Mouse (Mus musculus): ENCODE data around the gene Krtap3-3. TPM values are rescaled to one million over a fixed set of nuclear protein-coding genes. Genes with fewer than 3 reads are reported as not detected.

Gene Krtap3-3
- total RNA-seq, 2 experiments from 2014 or later = not detected

DNA sequence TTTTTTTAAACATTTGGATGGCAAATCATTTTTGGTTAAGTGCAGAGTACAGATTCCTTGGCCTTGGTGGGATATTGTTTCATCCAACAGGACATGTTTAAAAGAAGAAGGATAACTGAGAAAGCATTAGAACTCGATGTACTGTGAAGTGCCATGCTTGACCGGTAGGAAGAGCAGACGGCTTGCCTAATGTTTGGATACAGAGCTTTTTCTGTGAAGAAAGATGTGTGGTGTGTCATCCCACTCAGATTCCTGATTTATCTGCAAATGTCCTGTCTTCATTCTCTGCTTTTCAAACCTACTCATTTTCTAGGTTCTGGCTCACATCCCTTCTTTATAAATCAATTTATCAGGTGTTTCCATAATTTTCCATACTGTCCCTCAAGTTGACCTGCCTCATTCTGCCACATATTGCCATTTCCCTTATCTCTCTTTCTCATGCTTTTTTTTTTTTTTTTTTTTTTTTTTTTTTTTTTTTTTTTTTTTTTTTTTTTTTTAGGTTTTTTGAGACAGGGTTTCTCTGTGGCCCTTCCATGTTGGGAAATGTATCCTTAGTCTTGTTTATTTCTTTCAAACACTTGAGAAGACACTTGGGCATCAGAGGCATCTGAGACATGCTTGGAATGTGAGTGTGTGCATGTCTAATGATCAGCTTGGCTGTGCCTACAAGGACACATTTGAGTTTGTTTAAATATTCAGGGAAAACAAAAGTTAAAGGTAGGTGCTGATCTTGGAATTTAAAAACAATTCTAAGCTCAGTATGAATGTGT lies 7.5 kb upstream of the Krtap3-3 start:
- no peak overlapping the region for H3K4me3 ChIP-seq
- H3K27ac ChIP-seq = no peak overlapping the region
- TF ChIP-seq CTCF (IDR thresholded peaks at IDR 0.05) = no peak
- intact Hi-C loops (cut with DNase I) = no loop called here
- no peak for DNase-seq

- Histone ChIP-seq H3K27ac (no peak within 1 kb of the TSS), H3K4me3 (no peak within 1 kb of the TSS)
- TF ChIP-seq CTCF (IDR thresholded peaks at IDR 0.05) = no peak
- intact Hi-C loops (cut with DNase I) = no loop called here
- DNase-seq = no peak
These were observed 6.1 kb upstream of the Krtap3-3 start, which contains the start of gene Krtap3-2 for GRCm38 (mm10) chr11:99556753-99557152. Krtap3-2 (minus strand) TSS chr11:99556853.

DNA sequence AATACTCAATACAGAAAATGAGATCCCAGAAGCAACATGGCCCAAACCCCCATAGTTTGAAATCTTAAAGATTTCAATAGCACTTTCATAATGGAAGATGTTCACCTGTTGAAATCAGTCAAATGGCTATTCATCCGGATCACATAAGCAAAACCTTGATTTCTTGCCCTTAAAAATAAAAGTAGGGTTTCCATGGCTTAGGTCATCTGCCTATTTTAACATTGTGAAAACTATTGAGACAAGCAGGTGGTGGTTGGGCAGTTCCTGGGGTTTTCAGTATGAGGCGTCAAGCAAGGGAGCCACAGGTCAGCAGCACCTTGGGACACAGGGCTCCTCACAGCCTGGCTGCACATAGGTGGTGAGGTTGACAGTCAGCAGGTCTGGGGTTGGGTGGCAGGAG lies 5.5 kb upstream of the Krtap3-3 start:
- TF ChIP-seq CTCF (IDR thresholded peaks at IDR 0.05) = no peak
- intact Hi-C loops (cut with DNase I) = no loop called here
- Histone ChIP-seq H3K27ac (no peak overlapping the region), H3K4me3 (no peak overlapping the region)
- no peak for DNase-seq

DNA sequence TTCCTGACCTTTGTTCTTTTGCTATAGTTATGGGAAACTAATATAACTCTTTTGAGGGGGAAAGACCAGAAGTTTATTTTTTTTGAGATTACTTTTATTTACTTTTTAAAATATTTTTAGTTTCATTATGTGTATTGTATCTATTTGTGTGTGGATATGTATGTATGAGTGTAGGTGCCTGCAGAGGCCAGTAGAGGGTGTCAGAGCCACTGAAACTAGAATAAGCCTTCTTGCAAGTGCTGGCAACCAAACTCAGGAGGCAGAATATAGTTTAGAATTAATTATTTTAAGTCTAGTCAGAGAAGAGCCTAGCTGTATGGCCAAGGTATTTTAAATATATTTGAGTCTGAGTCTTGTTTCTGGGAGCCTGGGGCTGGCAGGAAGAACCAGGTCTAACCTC lies 2.8 kb downstream of the Krtap3-3 start:
- intact Hi-C loops (cut with DNase I) = no loop called here
- DNase-seq = no peak
- no peak for TF ChIP-seq CTCF (IDR thresholded peaks at IDR 0.05)
- H3K4me3 ChIP-seq = no peak overlapping the region
- no peak overlapping the region for H3K27ac ChIP-seq

DNA sequence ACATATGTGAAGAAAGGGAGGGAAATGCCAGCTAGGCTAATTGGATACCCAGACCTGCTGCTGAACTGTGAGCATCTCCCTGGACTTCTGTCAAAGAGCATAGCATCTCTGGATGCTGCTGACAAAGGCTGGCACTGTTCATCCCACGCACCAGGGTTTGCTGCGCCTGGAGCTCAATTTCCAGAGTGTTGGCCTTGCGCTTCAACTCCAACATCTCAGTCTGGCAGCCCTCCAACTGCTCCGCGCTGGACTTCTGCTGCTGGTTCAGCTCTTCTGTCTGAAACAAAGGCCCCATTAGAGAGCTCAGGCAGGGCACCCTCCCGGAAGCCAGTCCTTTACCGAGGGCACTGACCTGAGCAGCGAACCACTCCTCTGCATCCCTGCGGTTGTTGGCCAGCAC lies 10.9 kb downstream of the Krtap3-3 start:
- intact Hi-C loops (cut with DNase I) = no loop called here
- Histone ChIP-seq H3K27ac (no peak overlapping the region), H3K4me3 (no peak overlapping the region)
- DNase-seq = no peak
- no peak for TF ChIP-seq CTCF (IDR thresholded peaks at IDR 0.05)

GRCm38 (mm10) chr11:99521288-99521860 lies 29.3 kb downstream of the Krtap3-3 start, which contains the start of gene Krt39:
Krt39 (minus strand) TSS chr11:99521338.
- intact Hi-C loops (cut with DNase I) = no loop called here
- TF ChIP-seq CTCF (IDR thresholded peaks at IDR 0.05) = no peak
- no peak within 1 kb of the TSS for H3K27ac ChIP-seq
- H3K4me3 ChIP-seq = no peak within 1 kb of the TSS
- no peak for DNase-seq

DNA sequence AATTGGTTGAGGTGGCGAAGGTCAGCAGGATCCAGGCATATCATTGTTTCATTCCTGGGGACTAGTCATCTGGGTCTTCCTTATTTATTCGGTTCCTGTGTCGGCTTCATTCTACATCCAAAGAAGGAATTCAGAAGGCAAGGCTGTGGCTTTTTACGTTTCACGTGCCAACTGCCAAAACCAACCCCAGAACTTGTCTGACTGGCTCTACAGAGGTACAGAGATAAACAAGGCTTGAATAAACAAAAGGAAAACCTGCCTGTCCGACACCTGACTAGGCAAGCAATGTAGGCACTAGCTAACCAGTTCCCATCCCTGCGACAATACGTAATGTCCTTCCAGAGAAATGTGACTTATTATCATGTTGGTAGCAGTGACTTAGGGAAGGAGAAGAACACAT lies 36.6 kb downstream of the Krtap3-3 start:
- DNase-seq = no peak
- no peak for TF ChIP-seq CTCF (IDR thresholded peaks at IDR 0.05)
- Histone ChIP-seq H3K27ac (no peak overlapping the region), H3K4me3 (no peak overlapping the region)
- intact Hi-C loops (cut with DNase I) = no loop called here

Other genes with a start within 250 kb of the Krtap3-3 start
- gene Krt25, start 227.9 kb downstream of the Krtap3-3 start, total RNA-seq (2021) = not detected
- not detected for gene Krt26, start 212.9 kb downstream of the Krtap3-3 start, total RNA-seq (2021)
- gene Krt27, start 199.8 kb downstream of the Krtap3-3 start, total RNA-seq (2021) = not detected
- not detected for gene Krt28, start 176.0 kb downstream of the Krtap3-3 start, total RNA-seq (2021)
- gene Krt10, start 161.5 kb downstream of the Krtap3-3 start, total RNA-seq (2021) = 1 to 10 TPM; 3.7 TPM
- not detected for gene Krt12, start 128.6 kb downstream of the Krtap3-3 start, total RNA-seq (2021)
- not detected for gene Krt20, start 112.7 kb downstream of the Krtap3-3 start, total RNA-seq (2021)
- not detected for gene Krt23, start 57.7 kb downstream of the Krtap3-3 start, total RNA-seq (2021)
- gene Krt39, start 29.5 kb downstream of the Krtap3-3 start, total RNA-seq (2021) = not detected
- gene Krt40, start 7.7 kb downstream of the Krtap3-3 start, total RNA-seq (2021) = not detected
- gene Krtap3-2, start 6.0 kb upstream of the Krtap3-3 start, total RNA-seq (2021) = not detected
- not detected for gene Gm11939, start 8.6 kb upstream of the Krtap3-3 start, total RNA-seq (2021)
- not detected for gene Krtap3-1, start 15.8 kb upstream of the Krtap3-3 start, total RNA-seq (2021)
- not detected for gene Krtap1-5, start 30.2 kb upstream of the Krtap3-3 start, total RNA-seq (2021)
- not detected for gene Krtap1-4, start 32.8 kb upstream of the Krtap3-3 start, total RNA-seq (2021)
- not detected for gene Krtap1-3, start 40.5 kb upstream of the Krtap3-3 start, total RNA-seq (2021)
- not detected for gene Krtap9-3, start 47.2 kb upstream of the Krtap3-3 start, total RNA-seq (2021)
- gene Gm11938, start 52.4 kb upstream of the Krtap3-3 start, total RNA-seq (2021) = not detected
- not detected for gene Gm11937, start 59.3 kb upstream of the Krtap3-3 start, total RNA-seq (2021)
- not detected for gene Krtap2-4, start 64.0 kb upstream of the Krtap3-3 start, total RNA-seq (2021)
- gene Gm11562, start 69.6 kb upstream of the Krtap3-3 start, total RNA-seq (2021) = not detected
- gene Krtap4-1, start 77.4 kb upstream of the Krtap3-3 start, total RNA-seq (2021) = not detected
- gene Krtap4-2, start 84.2 kb upstream of the Krtap3-3 start, total RNA-seq (2021) = not detected
- not detected for gene Krtap4-7, start 93.2 kb upstream of the Krtap3-3 start, total RNA-seq (2021)
- not detected for gene Gm11555, start 99.4 kb upstream of the Krtap3-3 start, total RNA-seq (2021)
- not detected for gene Gm11563, start 108.1 kb upstream of the Krtap3-3 start, total RNA-seq (2021)
- gene Krtap4-6, start 115.1 kb upstream of the Krtap3-3 start, total RNA-seq (2021) = not detected
- gene Gm14190, start 139.9 kb upstream of the Krtap3-3 start, total RNA-seq (2021) = not detected
- gene Gm14180, start 183.4 kb upstream of the Krtap3-3 start, total RNA-seq (2021) = not detected
- not detected for gene Gm11595, start 222.0 kb upstream of the Krtap3-3 start, total RNA-seq (2021)
- not detected for gene Krtap4-8, start 229.8 kb upstream of the Krtap3-3 start, total RNA-seq (2021)
- gene Krtap4-9, start 234.3 kb upstream of the Krtap3-3 start, total RNA-seq (2021) = not detected
- not detected for gene Gm11596, start 242.6 kb upstream of the Krtap3-3 start, total RNA-seq (2021)
- not detected for gene Gm11569, start 248.1 kb upstream of the Krtap3-3 start, total RNA-seq (2021)

Data from gastrocnemius, adult 2 months (tissue).